Mouse (Mus musculus) embryonic facial prominence, embryonic 10.5 days (tissue): ENCODE measurements around the gene Alpl. TPM values are rescaled to one million over a fixed set of nuclear protein-coding genes. Genes with fewer than 3 reads are reported as not detected.

Experiments used
- DNase-seq: peaks from one replicate; pipeline ENCODE4 v3.0.0-alpha.2; 2017; ENCODE audit warnings: low spot score
- H3K27ac ChIP-seq: fragments of 300-500 bp; sonication (generic); replicated peaks from 2 replicates; pipeline ENCODE4 v1.5.1; 2016; ENCODE audit warnings: mild to moderate bottlenecking
- H3K27me3 ChIP-seq: fragments of 300-500 bp; sonication (generic); replicated peaks from 2 replicates; pipeline ENCODE4 v1.6.1; 2016; ENCODE audit warnings: low read depth, mild to moderate bottlenecking; ENCODE audit not compliant: poor library complexity, severe bottlenecking
- H3K36me3 ChIP-seq: fragments of 300-500 bp; sonication (generic); replicated peaks from 2 replicates; pipeline ENCODE4 v1.6.1; 2016; ENCODE audit warnings: mild to moderate bottlenecking, moderate library complexity
- H3K4me1 ChIP-seq: fragments of 300-500 bp; sonication (generic); 2 replicates; pipeline ENCODE4 v1.6.1; 2016
- H3K4me3 ChIP-seq: fragments of 300-500 bp; sonication (generic); 2 replicates; pipeline ENCODE4 v1.5.1; 2016; ENCODE audit warnings: mild to moderate bottlenecking, moderate library complexity
- H3K9me3 ChIP-seq: fragments of 300-500 bp; sonication (generic); 2 replicates; pipeline ENCODE4 v1.6.1; 2016; ENCODE audit warnings: mild to moderate bottlenecking
- WGBS: fragments of 180-500 bp; shearing (Covaris S2); methylation state at CpG from one replicate; pipeline ENCODE4 v1.1.7; 2016; 5-methylcytosine and 5-hydroxymethylcytosine counted together
- polyA plus RNA-seq: library from polyadenylated mRNA; unstranded; fragments of >200 nt; fragmentation: Nextera tagmentation; extraction: Ambion mirVana; gene quantifications from 2 replicates; pipeline ENCODE4 v1.2.1, GENCODE M21; 2016

The Alpl gene
- polyA plus RNA-seq, 1 experiment from 2014 or later: 12.9 TPM

DNA sequence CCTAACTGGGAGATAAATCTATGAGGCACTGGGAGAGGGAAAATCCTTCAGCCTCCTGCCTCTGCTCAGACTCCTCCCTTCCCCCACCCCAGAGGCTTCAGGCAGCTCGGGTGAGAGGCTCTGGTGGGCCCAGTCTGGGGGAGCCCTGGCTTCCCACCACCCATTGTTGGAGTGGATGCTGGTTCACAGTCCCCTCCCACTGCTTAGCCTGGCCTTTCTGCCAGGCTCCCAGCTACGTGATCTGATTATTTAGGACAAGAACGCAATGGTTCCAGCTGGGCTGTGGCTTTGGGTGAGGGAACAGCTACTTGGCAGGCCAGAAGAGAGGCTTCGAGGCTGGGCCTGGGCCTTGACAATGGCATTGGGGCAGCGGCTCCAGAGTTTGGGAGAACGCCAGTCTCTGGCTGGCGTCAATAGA lies 30.6 kb downstream of the Alpl start:
- Histone ChIP-seq H3K27me3 (0 out of 2 replicates have a peak, but pooled peaks cover 6% of the 10 kb centered on the region), H3K9me3 (no peaks in the 10 kb centered on the region), H3K4me3 (no peak overlapping the region), H3K4me1 (peaks cover 47% of the 10 kb centered on the region), H3K36me3 (no peaks in the 10 kb centered on the region), H3K27ac (peak overlapping the region; percentile 76)
- peak; percentile 47 for DNase-seq
- WGBS: 40% methylated on average over 7 of the region's 7 CpGs

DNA sequence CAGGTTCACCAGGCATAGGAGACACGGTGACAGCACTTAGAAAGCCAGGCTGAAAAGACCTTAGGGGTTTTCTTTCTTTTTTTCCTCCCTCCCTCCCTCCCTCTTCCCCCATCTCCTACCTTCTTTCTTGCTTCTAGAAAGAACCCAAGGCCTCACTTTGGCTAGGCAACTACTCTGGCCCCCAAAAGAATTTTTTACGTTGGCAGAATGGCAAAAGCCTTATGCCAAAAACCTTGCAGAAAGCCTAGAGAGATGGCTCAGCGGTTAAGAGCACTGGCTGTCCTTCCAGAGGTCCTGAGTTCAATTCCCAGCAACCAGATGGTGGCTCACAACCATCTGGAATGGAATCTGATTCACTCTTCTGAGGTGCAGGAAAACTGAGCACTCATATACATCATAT lies 31.6 kb downstream of the Alpl start:
- H3K9me3 ChIP-seq: no peaks in the 10 kb centered on the region
- H3K4me1 ChIP-seq: peaks cover 40% of the 10 kb centered on the region
- no peak overlapping the region for H3K27ac ChIP-seq
- WGBS: 70% methylated on average over 3 of the region's 3 CpGs
- DNase-seq: no peak
- no peak overlapping the region for H3K4me3 ChIP-seq
- 0 out of 2 replicates have a peak, but pooled peaks cover 6% of the 10 kb centered on the region for H3K27me3 ChIP-seq
- H3K36me3 ChIP-seq: no peaks in the 10 kb centered on the region

DNA sequence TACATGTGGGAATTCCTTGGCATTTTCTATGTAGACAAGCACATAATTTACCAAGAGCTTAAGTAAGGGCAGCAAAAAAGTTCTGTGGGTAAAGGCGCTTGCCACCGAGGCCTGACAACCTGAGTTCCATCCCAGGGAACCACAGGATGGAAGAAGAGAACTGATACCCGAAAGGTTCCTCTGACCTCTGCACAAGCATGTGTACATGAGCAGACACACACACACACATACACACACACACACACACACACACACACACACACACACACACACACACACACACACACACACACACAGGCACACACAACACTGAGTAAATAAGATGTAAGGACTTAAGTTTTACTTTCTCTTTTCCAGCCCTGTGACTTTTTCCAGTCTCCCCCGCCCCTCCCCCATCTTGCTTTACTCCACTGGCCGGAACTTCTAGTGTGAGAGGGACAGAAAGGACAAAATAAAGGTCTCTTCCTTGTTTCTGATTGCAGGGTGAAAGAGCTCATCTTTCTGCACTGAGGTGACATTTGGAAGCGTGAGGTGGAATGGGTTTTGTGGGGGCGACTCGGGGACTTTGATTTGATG lies 32.2 kb downstream of the Alpl start:
- Histone ChIP-seq H3K4me3 (no peak overlapping the region), H3K9me3 (no peaks in the 10 kb centered on the region), H3K4me1 (peaks cover 36% of the 10 kb centered on the region), H3K36me3 (no peaks in the 10 kb centered on the region), H3K27me3 (0 out of 2 replicates have a peak, but pooled peaks cover 5% of the 10 kb centered on the region), H3K27ac (no peak overlapping the region)
- no peak for DNase-seq
- WGBS: 63% methylated on average over 8 of the region's 8 CpGs

DNA sequence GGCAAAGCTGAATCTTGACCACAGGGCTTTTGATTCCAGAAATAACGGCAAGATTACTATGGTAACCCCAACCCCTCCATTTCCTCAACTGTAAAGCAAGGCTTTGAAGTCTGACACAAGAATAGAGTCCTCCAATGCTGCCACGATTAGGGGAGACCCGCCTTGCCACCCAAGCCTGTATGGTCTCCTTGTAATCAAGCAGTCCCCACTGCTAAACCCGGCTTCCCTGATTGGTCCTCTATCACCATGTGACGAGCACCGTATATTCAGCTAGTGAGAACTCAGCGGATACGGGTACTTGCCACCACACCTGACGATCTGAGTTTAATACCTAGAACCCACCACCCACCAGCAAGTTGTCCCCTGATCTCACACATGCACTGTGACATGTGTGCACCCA lies 33.3 kb downstream of the Alpl start:
- Histone ChIP-seq H3K27me3 (no peaks in the 10 kb centered on the region), H3K9me3 (no peaks in the 10 kb centered on the region), H3K27ac (no peak overlapping the region), H3K4me1 (peaks cover 42% of the 10 kb centered on the region), H3K36me3 (no peaks in the 10 kb centered on the region), H3K4me3 (no peak overlapping the region)
- DNase-seq: no peak
- 85% methylated on average over 9 of the region's 9 CpGs for WGBS

DNA sequence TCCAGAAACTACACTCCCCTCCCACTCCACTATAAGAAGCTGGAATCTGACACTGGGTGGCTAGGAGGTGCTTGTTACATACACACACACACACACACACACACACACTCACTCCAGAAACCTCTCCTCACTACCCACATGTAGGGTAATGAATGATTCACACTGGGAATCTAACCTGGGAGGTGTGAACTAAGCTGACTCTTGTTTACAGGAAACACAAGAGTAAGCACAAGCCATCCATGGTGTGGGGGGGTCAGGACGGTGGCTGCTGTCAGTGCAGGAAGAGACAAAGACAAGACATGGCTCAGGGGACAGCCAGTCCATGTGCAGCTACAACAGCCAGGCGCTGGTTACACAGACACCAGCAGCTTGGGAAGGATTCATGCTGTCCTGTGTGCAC lies 41.7 kb downstream of the Alpl start:
- H3K36me3 ChIP-seq: no peaks in the 10 kb centered on the region
- WGBS: 83% methylated on average over 2 of the region's 2 CpGs
- H3K4me1 ChIP-seq: peaks cover 51% of the 10 kb centered on the region
- H3K27me3 ChIP-seq: 0 out of 2 replicates have a peak, but pooled peaks cover 5% of the 10 kb centered on the region
- no peak for DNase-seq
- H3K4me3 ChIP-seq: no peak overlapping the region
- H3K9me3 ChIP-seq: no peaks in the 10 kb centered on the region
- 0 out of 2 replicates have a peak overlapping the region, but pooled peaks have one; percentile 15 for H3K27ac ChIP-seq

DNA sequence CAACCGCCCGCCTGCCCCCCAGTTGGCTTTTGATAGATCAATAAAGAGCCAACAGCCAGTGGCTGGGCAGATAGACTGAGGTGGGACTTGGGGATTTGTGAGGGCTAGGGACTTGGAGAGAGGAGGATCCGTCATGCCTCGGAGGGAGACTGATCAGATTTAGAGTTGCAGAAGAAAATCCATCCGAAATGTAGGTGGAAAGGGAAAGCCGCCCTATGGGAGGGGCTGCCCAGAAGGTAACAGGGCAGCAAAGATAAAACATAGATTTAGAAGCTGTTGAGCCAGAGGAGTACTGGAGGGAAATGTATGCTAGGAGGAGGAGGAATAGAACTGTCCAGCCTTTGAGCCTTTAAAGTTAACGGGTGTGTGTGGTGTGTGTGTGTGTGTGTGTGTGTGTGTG lies 43.0 kb downstream of the Alpl start:
- H3K36me3 ChIP-seq: no peaks in the 10 kb centered on the region
- H3K9me3 ChIP-seq: no peaks in the 10 kb centered on the region
- WGBS: 89% methylated on average over 7 of the region's 7 CpGs
- no peak for DNase-seq
- 0 out of 2 replicates have a peak, but pooled peaks cover 5% of the 10 kb centered on the region for H3K27me3 ChIP-seq
- H3K4me1 ChIP-seq: peaks cover 53% of the 10 kb centered on the region
- no peak overlapping the region for H3K4me3 ChIP-seq
- H3K27ac ChIP-seq: no peak overlapping the region

DNA sequence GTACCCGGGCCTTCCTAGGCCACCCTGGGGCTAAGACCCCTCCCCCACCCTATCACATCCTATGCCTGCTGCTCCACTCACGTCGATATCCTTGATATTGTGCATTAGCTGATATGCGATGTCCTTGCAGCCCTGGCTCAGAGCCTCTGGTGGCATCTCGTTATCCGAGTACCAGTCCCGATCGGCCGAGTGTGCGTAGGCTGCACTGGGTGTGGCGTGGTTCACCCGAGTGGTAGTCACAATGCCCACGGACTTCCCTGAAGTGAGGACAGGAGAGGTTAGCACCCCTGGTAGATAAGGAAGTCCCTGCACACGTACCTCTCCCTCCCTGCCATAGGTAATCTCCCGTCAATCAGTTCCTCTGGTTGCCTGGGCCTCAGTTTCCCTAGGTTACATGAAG lies 43.7 kb downstream of the Alpl start:
- Histone ChIP-seq H3K9me3 (no peaks in the 10 kb centered on the region), H3K4me3 (no peak overlapping the region), H3K4me1 (peaks cover 52% of the 10 kb centered on the region), H3K27ac (no peak overlapping the region; the same call in 1 of the 2 replicates), H3K27me3 (0 out of 2 replicates have a peak, but pooled peaks cover 5% of the 10 kb centered on the region), H3K36me3 (no peaks in the 10 kb centered on the region)
- DNase-seq: no peak
- 75% methylated on average over 15 of the region's 15 CpGs for WGBS

DNA sequence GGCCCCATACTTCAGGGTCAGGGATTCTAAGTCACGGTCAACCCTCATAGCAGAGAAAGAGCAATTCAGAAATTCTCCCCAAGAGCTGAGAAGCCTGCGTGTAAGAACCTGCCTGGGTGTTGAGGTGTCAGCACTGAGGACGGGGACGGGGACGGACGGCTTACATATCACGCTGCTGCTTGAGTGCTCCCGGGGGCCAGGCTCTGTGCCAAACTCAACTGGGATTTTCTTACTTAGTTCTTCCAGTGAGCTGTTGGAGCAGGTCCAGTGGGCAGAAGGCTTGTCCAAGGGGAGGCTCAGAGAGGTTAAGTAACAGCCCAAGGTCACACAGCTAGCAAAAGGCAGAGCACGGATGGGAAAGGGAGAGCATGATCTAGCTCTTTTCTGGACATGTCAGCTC lies 44.5 kb downstream of the Alpl start:
- Histone ChIP-seq H3K4me1 (peaks cover 52% of the 10 kb centered on the region), H3K27ac (peak overlapping the region; percentile 67), H3K9me3 (no peaks in the 10 kb centered on the region), H3K4me3 (no peak overlapping the region), H3K36me3 (no peaks in the 10 kb centered on the region), H3K27me3 (0 out of 2 replicates have a peak, but pooled peaks cover 5% of the 10 kb centered on the region)
- WGBS: 77% methylated on average over 9 of the region's 9 CpGs
- DNase-seq: peak; percentile 33

DNA sequence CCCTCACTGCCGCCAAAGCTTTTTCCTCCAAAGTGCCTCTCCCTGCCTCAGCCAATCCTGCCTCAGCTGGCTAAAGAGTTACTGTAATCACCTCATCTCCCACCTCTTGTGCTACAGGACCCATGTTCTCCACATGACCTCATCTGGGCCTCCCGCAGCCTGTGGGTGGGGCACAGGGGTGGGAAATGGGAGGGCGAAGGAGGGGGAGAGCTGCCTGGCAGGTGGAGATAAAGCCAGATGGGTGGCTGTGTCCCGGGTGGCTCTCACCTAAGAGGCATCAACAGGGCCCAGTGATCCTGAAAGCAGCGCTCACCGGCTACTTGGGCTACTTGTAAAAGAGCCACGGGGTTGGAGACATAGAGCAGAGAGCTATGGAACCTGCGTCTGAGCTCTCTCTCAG lies 44.9 kb downstream of the Alpl start:
- Histone ChIP-seq H3K27ac (peak overlapping the region; percentile 67), H3K4me3 (no peak overlapping the region), H3K4me1 (peaks cover 52% of the 10 kb centered on the region), H3K9me3 (no peaks in the 10 kb centered on the region), H3K27me3 (0 out of 2 replicates have a peak, but pooled peaks cover 5% of the 10 kb centered on the region), H3K36me3 (no peaks in the 10 kb centered on the region)
- no peak for DNase-seq
- 71% methylated on average over 8 of the region's 8 CpGs for WGBS

DNA sequence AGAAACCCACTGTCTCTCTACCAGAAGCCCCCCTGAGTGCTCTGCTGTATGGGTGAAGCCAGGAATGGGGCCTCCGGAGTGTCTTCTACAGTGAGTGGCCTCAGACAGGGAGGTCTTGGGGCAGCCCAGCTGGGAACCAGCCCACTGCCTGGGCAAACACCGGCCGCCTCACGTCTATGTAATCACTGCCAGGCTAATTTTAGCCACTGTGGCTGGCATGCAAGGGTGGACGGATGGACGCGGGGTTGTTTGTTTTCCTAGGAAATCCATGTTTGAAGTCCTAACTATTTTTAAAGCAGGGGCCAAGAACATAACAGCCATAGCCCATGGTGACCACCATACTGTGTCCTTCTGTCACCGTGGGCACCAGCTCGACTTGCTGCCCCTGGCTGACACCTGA lies 46.1 kb downstream of the Alpl start:
- no peak for DNase-seq
- H3K4me1 ChIP-seq: peaks cover 52% of the 10 kb centered on the region
- no peaks in the 10 kb centered on the region for H3K9me3 ChIP-seq
- WGBS: 83% methylated on average over 9 of the region's 9 CpGs
- no peak overlapping the region for H3K4me3 ChIP-seq
- no peak overlapping the region for H3K27ac ChIP-seq
- peaks cover 6% of the 10 kb centered on the region; the same call in 1 of the 2 replicates for H3K36me3 ChIP-seq
- 0 out of 2 replicates have a peak, but pooled peaks cover 5% of the 10 kb centered on the region for H3K27me3 ChIP-seq

DNA sequence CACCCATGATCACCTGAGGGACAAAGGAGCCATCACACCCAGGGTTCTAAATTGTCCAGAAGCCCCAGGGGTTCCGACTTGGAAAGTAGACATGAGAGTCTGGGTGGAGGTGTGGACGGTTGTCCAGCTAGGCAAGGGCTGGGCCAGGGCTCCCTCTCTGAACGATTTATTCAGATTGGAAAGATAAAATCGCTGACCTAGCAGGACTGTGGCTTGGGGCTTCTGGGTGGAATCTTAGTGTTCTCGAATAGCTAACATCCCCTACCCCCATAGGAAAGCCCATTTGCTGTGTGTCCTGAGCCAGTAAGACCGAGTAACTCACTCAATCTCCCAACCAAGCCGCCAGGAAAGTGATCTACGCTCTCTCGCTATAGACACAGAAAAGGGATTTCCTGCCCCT lies 46.5 kb downstream of the Alpl start:
- Histone ChIP-seq H3K27ac (no peak overlapping the region), H3K36me3 (peaks cover 6% of the 10 kb centered on the region; the same call in 1 of the 2 replicates), H3K4me1 (peaks cover 52% of the 10 kb centered on the region), H3K9me3 (no peaks in the 10 kb centered on the region), H3K27me3 (0 out of 2 replicates have a peak, but pooled peaks cover 5% of the 10 kb centered on the region), H3K4me3 (no peak overlapping the region)
- no peak for DNase-seq
- WGBS: 81% methylated on average over 9 of the region's 9 CpGs

DNA sequence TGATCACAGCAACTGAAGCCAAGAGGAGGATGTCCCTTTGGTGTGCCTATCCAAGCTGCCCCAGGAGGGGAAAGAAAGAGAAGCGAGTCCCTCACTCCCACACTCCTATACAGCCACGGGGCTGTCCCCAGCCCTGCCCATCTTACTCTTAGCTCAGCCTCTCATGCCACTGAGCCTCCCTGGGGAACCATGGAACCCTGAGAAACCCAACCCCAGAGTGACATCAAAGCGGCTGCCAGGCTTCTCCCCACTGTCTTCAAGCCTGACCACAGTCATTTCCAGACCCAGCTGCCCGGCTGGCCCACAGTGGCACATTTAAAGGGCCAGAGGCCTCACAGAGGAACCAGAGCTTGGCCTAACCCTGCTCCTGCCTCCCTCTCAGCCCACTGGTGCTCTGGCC lies 47.5 kb downstream of the Alpl start:
- peaks cover 6% of the 10 kb centered on the region; the same call in 1 of the 2 replicates for H3K36me3 ChIP-seq
- H3K27ac ChIP-seq: peak overlapping the region; percentile 63
- no peak overlapping the region for H3K4me3 ChIP-seq
- H3K4me1 ChIP-seq: peaks cover 52% of the 10 kb centered on the region
- 0 out of 2 replicates have a peak, but pooled peaks cover 5% of the 10 kb centered on the region for H3K27me3 ChIP-seq
- H3K9me3 ChIP-seq: no peaks in the 10 kb centered on the region
- 73% methylated on average over 4 of the region's 4 CpGs for WGBS
- no peak for DNase-seq

DNA sequence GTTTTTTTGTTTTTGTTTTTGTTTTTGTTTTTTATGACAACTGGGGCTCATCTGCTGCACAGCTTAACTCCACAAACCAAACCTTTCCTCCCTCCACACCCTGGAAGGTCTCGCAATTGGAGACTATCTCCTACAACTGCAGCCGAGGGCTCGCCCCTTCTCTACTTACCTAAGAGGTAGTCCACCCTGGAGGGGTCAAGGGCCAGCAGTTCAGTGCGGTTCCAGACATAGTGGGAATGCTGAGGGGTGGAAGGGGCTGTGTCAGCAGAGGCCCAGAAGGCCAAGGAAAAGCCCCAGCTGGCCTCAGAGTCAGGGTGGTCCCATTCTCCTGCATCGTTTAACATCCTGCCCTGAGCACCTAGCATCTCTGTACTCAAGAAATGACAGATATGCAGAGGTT lies 48.6 kb downstream of the Alpl start:
- WGBS: 78% methylated on average over 5 of the region's 5 CpGs
- peaks cover 40% of the 10 kb centered on the region for H3K4me1 ChIP-seq

More for the DNA sequence above, 48.6 kb downstream of the Alpl start:
- Histone ChIP-seq H3K4me3 (no peak overlapping the region), H3K27me3 (0 out of 2 replicates have a peak, but pooled peaks cover 5% of the 10 kb centered on the region), H3K27ac (no peak overlapping the region), H3K36me3 (peaks cover 6% of the 10 kb centered on the region; the same call in 1 of the 2 replicates), H3K9me3 (no peaks in the 10 kb centered on the region)
- DNase-seq: no peak
